Mouse (Mus musculus) cerebellum, adult 2 months (tissue): ENCODE measurements around the gene Psme4. TPM values are rescaled to one million over a fixed set of nuclear protein-coding genes. Genes with fewer than 3 reads are reported as not detected.
A peak's percentile ranks its signal among the peaks of the same experiment; 100 is the strongest.

Source experiments
- DNase-seq, 2 experiments: peaks; one replicate each; pipeline ENCODE4 v3.0.0; 2021
- H3K27ac ChIP-seq: fragments of 200-500 bp; 2 replicates; pipeline ENCODE4 v1.5.1; 2012; ENCODE audit warnings: low read length, control low read depth, inconsistent platforms; ENCODE audit not compliant: insufficient read depth
- H3K27me3 ChIP-seq: fragments of 200-500 bp; 2 replicates; pipeline ENCODE4 v1.6.1; 2012; ENCODE audit warnings: inconsistent platforms, mild to moderate bottlenecking, low read length, moderate library complexity; ENCODE audit not compliant: control insufficient read depth, insufficient read depth
- H3K4me1 ChIP-seq: fragments of 200-500 bp; 2 replicates; pipeline ENCODE4 v1.6.1; 2011; ENCODE audit warnings: low read length; ENCODE audit not compliant: control insufficient read depth, insufficient read depth
- H3K4me3 ChIP-seq: fragments of 200-500 bp; replicated peaks from 2 replicates; pipeline ENCODE3; 2011; ENCODE audit warnings: mild to moderate bottlenecking, low read depth, low read length, control low read depth; ENCODE audit not compliant: insufficient read depth
- CTCF ChIP-seq: fragments of 200-500 bp; IDR thresholded peaks from 2 replicates; pipeline ENCODE4 v1.5.1; 2011; ENCODE audit warnings: low read depth, mild to moderate bottlenecking, control low read depth, low read length, moderate library complexity, borderline replicate concordance; ENCODE audit not compliant: insufficient read depth
- POLR2A ChIP-seq: fragments of 200-500 bp; IDR thresholded peaks from 2 replicates; pipeline ENCODE4 v1.6.1; 2011; ENCODE audit warnings: low read length, control low read depth, borderline replicate concordance; ENCODE audit not compliant: insufficient read depth
- WGBS: fragments of 180-500 bp; shearing (Covaris S2); methylation state at CpG from one replicate; pipeline ENCODE4 v1.1.7; 2018; 5-methylcytosine and 5-hydroxymethylcytosine counted together
- polyA plus RNA-seq: library from polyadenylated mRNA; depleted of rRNA; stranded (reverse); fragments of >200 nt; gene quantifications from 2 replicates; pipeline ENCODE4 v1.2.3, GENCODE M21; 2012

The Psme4 gene
- polyA plus RNA-seq, 1 experiment, result 29.5 TPM

DNA sequence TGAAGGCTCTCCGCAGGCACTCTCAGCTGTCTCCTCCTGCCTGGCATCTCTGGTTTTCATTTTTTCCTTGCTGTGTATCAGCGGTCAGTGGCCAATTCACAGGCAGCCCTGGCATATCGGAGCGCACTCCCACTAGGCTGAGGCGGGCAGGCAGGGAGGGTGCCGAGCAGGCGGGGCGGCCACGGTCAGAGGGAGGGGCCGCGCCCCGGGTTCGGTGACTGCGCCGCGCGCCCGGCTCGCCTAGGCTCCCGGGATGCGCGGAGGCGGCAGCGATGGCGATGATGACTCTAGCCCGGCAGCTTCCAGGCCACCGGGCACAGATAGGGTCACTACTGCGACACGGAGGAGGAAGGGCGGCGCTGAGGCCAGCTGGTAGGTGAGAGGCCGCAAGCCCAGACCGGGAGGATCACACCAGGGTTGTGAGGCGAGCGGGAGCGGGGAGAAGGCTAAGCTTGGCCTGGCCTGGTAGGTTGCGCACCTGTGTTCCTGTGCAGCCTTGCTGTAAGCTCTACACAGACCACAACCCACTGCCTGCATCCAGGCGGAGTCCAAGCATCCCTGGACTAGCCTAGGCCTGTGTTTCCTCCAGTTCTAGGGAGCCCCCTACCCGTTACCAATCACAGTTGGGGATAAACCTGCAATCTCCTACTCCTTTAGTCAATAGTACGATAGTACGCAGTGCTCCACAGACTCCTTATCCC, 113.8 kb downstream of the Psme4 start, which contains the start of the genes Gpr75 and Asb3:
Gene Gpr75, plus strand, starts transcription at position 188 of the 701 bp plus-strand sequence.
Gene Asb3, plus strand, starts transcription at position 246 of the 701 bp plus-strand sequence.
- peak; percentile 91 for DNase-seq
- peak within 1 kb of the TSS; percentile 71 for H3K4me3 ChIP-seq
- H3K27ac ChIP-seq, result peak within 1 kb of the TSS; percentile 76
- WGBS, result 1% methylated on average over 41 of the region's 41 CpGs
- peak; percentile 66; the same call in 1 of the 2 replicates for TF ChIP-seq POLR2A
- no peak for TF ChIP-seq CTCF
- H3K4me1 ChIP-seq, result peaks cover 4% of the 10 kb centered on the region; the same call in 1 of the 2 replicates
- H3K27me3 ChIP-seq, result no peaks in the 10 kb centered on the region

DNA sequence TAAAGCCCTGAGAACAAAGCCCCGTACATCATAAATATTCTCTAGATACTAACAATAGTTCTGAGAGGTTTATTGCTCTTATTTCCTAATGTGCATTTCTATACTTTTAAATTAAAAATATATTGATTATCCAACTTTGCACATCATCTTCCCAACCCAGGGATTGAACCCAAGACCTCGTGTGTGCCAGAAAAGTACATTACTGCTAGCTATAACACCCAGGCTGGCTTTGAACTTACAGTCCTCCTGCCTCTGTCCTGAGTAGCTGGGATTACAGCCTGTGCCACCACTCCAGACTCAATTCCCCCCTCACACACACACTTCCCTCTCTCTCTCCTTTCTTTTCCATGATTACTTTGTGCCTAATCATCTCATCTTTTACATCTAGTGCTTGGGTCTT, 116.6 kb downstream of the Psme4 start:
- H3K27me3 ChIP-seq, result no peaks in the 10 kb centered on the region
- 96% methylated on average over 2 of the region's 2 CpGs for WGBS
- no peak overlapping the region for H3K27ac ChIP-seq
- peaks cover 4% of the 10 kb centered on the region; the same call in 1 of the 2 replicates for H3K4me1 ChIP-seq
- TF ChIP-seq POLR2A (no peak), CTCF (no peak)
- H3K4me3 ChIP-seq, result no peak overlapping the region
- no peak for DNase-seq

DNA sequence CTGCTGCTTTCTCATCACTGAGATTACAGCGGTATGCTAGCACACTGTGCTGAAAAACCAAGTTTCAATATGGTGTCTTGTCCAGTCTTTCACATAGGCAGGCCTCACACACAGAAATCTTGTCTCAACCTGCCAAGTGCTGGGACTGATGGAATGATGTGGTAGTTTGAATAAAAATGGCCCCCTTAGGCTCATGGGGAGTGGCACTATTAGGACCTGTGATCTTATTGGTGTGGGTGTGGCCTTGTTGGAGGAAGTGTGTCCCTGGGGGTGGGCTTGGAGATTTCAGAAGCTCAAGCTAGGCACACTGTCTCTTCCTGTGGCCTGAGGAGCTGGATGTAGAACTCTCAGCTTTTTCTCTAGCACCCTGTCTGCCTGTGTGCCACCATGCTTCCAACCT, 124.7 kb downstream of the Psme4 start:
- no peak for DNase-seq
- TF ChIP-seq POLR2A, result no peak
- TF ChIP-seq CTCF, result no peak
- Histone ChIP-seq H3K4me3 (no peak overlapping the region), H3K27me3 (no peaks in the 10 kb centered on the region), H3K4me1 (no peaks in the 10 kb centered on the region), H3K27ac (no peak overlapping the region)
- WGBS, result 88% methylated on average over 1 of the region's 1 CpGs

DNA sequence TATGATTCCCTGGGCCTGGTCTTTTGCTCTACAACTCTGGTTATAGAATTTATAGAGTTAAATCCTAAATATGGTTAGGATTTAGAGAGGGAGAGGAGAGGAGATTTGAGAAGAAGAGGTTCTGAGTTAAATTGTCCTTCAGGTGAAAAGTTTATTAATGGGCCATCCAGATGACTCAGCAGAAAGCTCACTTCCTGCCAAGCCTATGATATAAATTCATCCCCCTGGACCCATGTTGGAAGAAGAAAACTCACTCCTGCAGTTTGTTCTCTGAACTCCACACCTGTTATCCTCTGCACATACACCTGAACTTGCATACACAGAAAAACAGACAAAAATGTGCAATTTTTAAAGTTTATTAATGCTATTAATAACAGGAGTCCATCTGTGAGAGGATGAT, 127.8 kb downstream of the Psme4 start:
- no peak overlapping the region for H3K27ac ChIP-seq
- no peak for TF ChIP-seq CTCF
- TF ChIP-seq POLR2A, result no peak
- no peak for DNase-seq
- no peaks in the 10 kb centered on the region for H3K27me3 ChIP-seq
- H3K4me1 ChIP-seq, result no peaks in the 10 kb centered on the region
- H3K4me3 ChIP-seq, result no peak overlapping the region

- TF ChIP-seq POLR2A, result no peak
- no peak for TF ChIP-seq CTCF
- Histone ChIP-seq H3K27ac (no peak overlapping the region), H3K4me3 (no peak overlapping the region), H3K4me1 (no peaks in the 10 kb centered on the region), H3K27me3 (no peaks in the 10 kb centered on the region)
- 97% methylated on average over 3 of the region's 3 CpGs for WGBS
- DNase-seq, result no peak
These were observed 140.8 kb downstream of the Psme4 start for GRCm38 (mm10) chr11:30912311-30912710.

DNA sequence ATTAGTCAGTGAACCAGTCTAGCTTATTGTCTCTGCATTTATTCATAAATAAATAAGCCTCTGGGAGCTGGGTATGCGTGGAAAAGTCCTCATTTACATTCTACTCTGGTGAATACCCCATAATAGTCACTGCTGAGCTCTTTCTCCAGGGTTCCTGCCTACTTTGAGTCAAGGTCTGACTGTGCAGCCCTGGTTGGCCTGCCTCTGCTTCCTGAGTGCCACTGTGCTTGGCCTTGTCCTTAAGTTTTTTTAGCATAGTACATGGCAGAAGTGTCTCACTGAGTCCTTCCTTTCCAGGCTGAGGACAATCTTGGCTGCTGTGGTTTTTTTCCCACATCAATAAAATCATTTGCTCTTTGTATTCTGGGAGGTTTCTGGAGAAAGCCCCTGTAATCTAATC, 149.1 kb downstream of the Psme4 start:
- H3K27ac ChIP-seq, result no peak overlapping the region
- no peak overlapping the region for H3K4me3 ChIP-seq
- H3K27me3 ChIP-seq, result no peaks in the 10 kb centered on the region
- DNase-seq, result no peak
- 61% methylated on average over 1 of the region's 1 CpGs for WGBS
- TF ChIP-seq CTCF (no peak), POLR2A (no peak)
- H3K4me1 ChIP-seq, result no peaks in the 10 kb centered on the region

DNA sequence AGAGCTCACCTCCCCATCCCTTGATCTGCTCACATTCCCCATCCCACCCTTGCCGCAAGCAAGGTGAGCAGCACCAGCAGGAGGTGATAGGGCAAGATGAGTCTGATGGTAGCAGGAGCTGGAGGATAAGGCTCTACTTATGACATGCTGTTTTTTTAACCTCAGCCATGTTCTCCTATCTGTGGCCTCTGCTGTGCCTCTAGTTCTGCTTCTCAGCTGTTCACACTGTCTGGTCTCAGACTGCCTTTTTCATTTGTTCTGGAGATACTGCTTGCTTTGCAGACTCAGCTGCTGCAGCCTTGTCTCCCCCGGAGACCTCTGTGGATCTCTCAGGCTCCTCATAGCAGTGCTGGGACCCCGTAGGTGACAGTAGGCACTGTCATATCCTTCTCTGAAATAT, 151.8 kb downstream of the Psme4 start:
- TF ChIP-seq CTCF, result no peak
- TF ChIP-seq POLR2A, result no peak
- no peaks in the 10 kb centered on the region for H3K4me1 ChIP-seq
- H3K27ac ChIP-seq, result no peak overlapping the region
- no peaks in the 10 kb centered on the region for H3K27me3 ChIP-seq
- no peak for DNase-seq
- H3K4me3 ChIP-seq, result no peak overlapping the region
- WGBS, result 94% methylated on average over 3 of the region's 3 CpGs

- Histone ChIP-seq H3K4me1 (no peaks in the 10 kb centered on the region), H3K27ac (no peak overlapping the region), H3K4me3 (no peak overlapping the region), H3K27me3 (no peaks in the 10 kb centered on the region)
- no peak for TF ChIP-seq POLR2A
- TF ChIP-seq CTCF, result no peak
- no peak for DNase-seq
These were observed 156.6 kb downstream of the Psme4 start for GRCm38 (mm10) chr11:30928079-30928478.
